Mouse (Mus musculus) brain, embryonic 14.5 days (tissue): ENCODE results near the gene Rnf181.

Source experiments
- CTCF ChIP-seq: fragments of 200-500 bp; IDR thresholded peaks from 2 replicates; pipeline ENCODE4 v1.5.1; 2012; ENCODE audit warnings: inconsistent platforms, mild to moderate bottlenecking, moderate library complexity, borderline replicate concordance; ENCODE audit not compliant: insufficient read depth, insufficient read length; ENCODE audit errors: extremely low read depth
- POLR2A ChIP-seq: fragments of 200-500 bp; IDR thresholded peaks from 2 replicates; pipeline ENCODE4 v1.6.1; 2012; ENCODE audit warnings: mild to moderate bottlenecking, inconsistent platforms, borderline replicate concordance; ENCODE audit not compliant: poor library complexity, insufficient read depth, insufficient read length, severe bottlenecking; ENCODE audit errors: extremely low read depth

GRCm38 (mm10) chr6:72326274-72326673, 40.5 kb downstream of the Rnf181 start:
- TF ChIP-seq CTCF: peak; percentile 36; the same call in 1 of the 2 replicates
- TF ChIP-seq POLR2A: no peak
